Mouse (Mus musculus) activated CD4-positive, CD25-positive, alpha-beta regulatory T cell, adult 9 weeks (primary cell): ENCODE measurements around the gene Msantd3. TPM values are rescaled to one million over a fixed set of nuclear protein-coding genes. Genes with fewer than 3 reads are reported as not detected.

Experiments
- polyA plus RNA-seq: library from polyadenylated mRNA; unstranded; fragments of 100-300 nt; shearing (Covaris generic); gene quantifications from one replicate; pipeline ENCODE4 v1.2.1, GENCODE M21; 2017

Msantd3 gene
- polyA plus RNA-seq: not detected

DNA sequence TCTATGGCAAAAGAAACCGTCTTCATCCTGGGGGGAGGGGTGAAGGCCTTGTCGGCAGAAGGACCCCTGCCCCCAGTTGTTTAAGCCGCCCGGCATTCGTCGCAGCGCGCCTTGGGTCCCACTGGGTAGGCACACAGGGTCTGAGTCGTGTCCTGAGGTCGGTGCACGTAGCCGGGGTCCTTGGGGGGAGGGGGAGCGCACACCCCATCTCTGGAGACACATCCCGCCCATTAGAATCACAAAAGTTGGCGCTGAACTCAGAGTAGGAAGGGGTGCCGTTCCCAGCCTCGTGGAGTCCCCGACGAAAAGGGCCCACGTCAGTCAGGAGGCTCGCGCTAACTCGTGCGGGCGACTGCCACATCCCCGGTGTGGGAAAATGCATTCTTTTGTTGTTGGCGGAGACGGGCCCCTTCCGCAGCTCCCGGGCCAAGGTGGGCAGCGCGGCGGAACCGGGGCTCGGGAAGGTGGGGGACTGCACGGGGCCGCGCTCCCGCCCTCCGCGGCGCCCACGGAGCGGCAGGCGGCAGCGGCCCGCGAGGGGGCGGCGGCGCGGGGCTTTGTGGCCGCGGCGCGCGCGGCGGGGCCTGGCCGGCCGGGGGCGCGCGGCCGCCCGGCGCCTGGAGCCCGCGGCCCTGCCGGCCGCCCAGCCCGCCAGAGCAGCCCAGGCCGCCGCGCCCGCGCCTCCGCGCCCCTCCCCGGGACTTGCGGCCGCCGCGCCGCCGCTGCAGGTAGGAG is at the start of gene Msantd3:
Gene Msantd3 (plus strand): TSS at position 95 of the 735 bp plus-strand sequence.

GRCm38 (mm10) chr4:48584421-48585240 is 44.9 kb downstream of the Msantd3 start, which contains the start of gene Tmeff1:
Tmeff1 (plus strand) TSS chr4:48585174.

Other genes with a start within 250 kb of the Msantd3 start
- gene Tex10, start 66.5 kb upstream of the Msantd3 start, polyA plus RNA-seq: 86.4 TPM
- gene Tmeff1, start 45.2 kb downstream of the Msantd3 start, polyA plus RNA-seq: 0.33 TPM
- not detected for gene Cavin4, start 123.6 kb downstream of the Msantd3 start, polyA plus RNA-seq